Mouse (Mus musculus): ENCODE results near the gene Arhgef28. TPM values are rescaled to one million over a fixed set of nuclear protein-coding genes. Genes with fewer than 3 reads are reported as not detected.
"Not testable (repeated sequence)": the region's sequence is repeated elsewhere in the genome, so short reads cannot be mapped to it uniquely, and the experiment has no call there.

Arhgef28 gene
- polyA plus RNA-seq, 1 experiment: not detected

DNA sequence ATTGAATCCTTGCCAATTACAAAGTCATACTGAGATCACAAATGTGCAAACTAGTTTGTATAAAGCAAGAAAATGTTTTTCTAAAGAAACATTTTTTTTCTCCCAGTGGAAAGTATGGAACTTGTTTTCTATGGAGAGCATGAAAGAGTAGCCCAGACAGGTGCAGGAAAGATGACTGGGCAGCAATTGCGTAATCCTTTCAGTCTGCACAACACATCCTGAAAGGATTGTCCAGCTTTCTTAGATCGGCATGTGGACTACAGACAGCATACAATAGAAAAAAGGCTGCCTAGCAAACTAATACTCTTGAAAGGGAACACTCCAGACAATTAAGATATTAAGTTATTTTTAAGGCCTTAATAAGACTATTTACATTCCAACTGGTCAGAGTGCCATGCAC is 95.2 kb downstream of the Arhgef28 start:
- 71% methylated on average over 2 of the region's 2 CpGs for WGBS
- Histone ChIP-seq H3K27ac (ENCODE audit: insufficient read depth, low read depth, low read length) (no peak overlapping the region), H3K4me1 (ENCODE audit: control insufficient read depth, insufficient read depth, low read length) (no peaks in the 10 kb centered on the region), H3K4me3 (ENCODE audit: insufficient read depth, low read depth, low read length) (no peak overlapping the region)
- TF ChIP-seq CTCF (IDR thresholded peaks at IDR 0.05; ENCODE audit: insufficient read depth, low read depth, low read length) (no peak), POLR2A (IDR thresholded peaks at IDR 0.05; ENCODE audit: insufficient read depth, low read depth, low read length) (no peak)

DNA sequence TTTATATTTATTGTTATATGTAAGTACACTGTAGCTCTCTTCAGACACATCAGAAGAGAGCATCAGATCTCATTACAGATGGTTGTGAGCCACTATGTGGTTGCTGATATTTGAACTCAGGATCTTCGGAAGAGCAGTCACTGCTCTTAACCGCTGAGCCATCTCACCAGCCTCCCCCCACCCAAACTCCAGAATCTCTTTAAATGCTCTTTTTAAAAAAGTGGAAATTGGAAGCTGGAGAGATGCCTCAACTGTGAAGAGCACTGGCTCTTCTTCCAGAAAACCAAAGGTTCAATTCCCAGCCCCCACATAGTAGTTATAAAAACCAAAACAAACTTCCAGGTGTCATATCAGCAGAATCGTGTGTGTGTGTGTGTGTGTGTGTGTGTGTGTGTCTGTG is 97.8 kb downstream of the Arhgef28 start:
- WGBS: 92% methylated on average over 3 of the region's 3 CpGs
- not testable (repeated sequence) for H3K27ac ChIP-seq (ENCODE audit: insufficient read depth, low read depth, low read length); H3K4me3 ChIP-seq (ENCODE audit: insufficient read depth, low read depth, low read length); H3K4me1 ChIP-seq (ENCODE audit: control insufficient read depth, insufficient read depth, low read length)

DNA sequence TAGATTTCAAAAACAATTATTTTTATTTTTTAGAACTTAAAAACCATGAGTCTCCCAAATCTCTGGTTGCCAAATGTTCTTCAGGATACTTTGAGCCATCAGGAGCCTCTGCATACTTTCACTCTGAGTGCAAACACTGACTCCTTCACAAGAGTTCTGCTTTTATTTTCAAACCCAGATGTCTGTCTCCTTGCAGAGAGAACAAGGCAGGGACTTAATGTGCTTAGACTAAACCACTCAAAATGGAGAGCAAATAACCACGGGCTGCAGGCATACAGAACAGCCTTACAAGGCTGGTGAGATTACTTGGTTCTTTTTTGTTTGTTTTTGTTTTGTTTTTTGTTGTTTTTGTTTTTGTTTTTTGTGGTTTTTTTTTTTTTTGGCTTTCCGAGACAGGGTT is 98.6 kb downstream of the Arhgef28 start:
- no peak overlapping the region for H3K4me3 ChIP-seq (ENCODE audit: insufficient read depth, low read depth, low read length)
- H3K4me1 ChIP-seq (ENCODE audit: control insufficient read depth, insufficient read depth, low read length): no peaks in the 10 kb centered on the region
- whole genome bisulfite sequencing: 73% methylated on average over 2 of the region's 2 CpGs
- no peak overlapping the region for H3K27ac ChIP-seq (ENCODE audit: insufficient read depth, low read depth, low read length)
- TF ChIP-seq POLR2A (IDR thresholded peaks at IDR 0.05; ENCODE audit: insufficient read depth, low read depth, low read length) (no peak), CTCF (IDR thresholded peaks at IDR 0.05; ENCODE audit: insufficient read depth, low read depth, low read length) (no peak)

DNA sequence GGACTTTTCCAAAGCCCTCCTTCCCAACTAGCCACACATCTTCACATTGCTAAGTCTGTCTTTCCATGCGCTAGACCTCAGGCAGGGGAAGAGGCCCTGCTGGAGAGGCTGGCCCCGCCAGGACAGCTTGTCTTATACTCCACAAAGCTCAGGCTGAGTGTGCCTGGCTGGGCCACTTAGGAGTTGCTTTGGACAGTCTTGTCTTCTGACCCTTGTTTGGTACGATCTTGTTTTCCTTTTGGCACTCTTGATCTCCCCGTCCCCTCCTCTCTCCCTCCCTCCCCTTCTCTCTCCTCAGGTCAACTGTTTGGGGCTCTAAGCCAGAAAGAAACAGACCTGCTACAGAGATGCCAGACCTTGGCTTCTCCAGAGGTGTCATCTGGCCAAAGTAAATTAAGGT is 110.3 kb downstream of the Arhgef28 start:
- TF ChIP-seq POLR2A (IDR thresholded peaks at IDR 0.05; ENCODE audit: insufficient read depth, low read depth, low read length) (no peak), CTCF (IDR thresholded peaks at IDR 0.05; ENCODE audit: insufficient read depth, low read depth, low read length) (no peak)
- H3K27ac ChIP-seq (ENCODE audit: insufficient read depth, low read depth, low read length): no peak overlapping the region
- 75% methylated on average over 4 of the region's 4 CpGs for WGBS
- H3K4me3 ChIP-seq (ENCODE audit: insufficient read depth, low read depth, low read length): no peak overlapping the region
- H3K4me1 ChIP-seq (ENCODE audit: control insufficient read depth, insufficient read depth, low read length): no peaks in the 10 kb centered on the region

DNA sequence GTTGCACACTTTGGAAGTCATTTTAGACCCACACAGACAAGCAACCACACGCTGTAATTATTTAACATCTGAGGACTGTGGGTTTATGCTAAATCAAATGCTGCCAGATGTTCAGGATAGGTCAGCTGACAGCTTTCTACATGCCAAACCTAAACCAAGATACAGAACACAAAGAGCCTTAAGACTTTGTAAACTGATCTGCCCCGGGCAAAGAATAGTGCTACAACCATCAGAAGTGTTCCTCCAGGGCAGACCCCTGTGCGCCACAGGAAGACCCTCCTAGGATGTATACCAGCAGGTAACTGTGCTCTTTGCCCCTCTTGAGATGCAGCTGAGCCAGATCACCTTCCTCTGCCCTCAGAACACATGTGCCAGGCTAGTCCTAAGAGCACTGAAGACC is 111.9 kb downstream of the Arhgef28 start:
- no peaks in the 10 kb centered on the region for H3K4me1 ChIP-seq (ENCODE audit: control insufficient read depth, insufficient read depth, low read length)
- TF ChIP-seq POLR2A (IDR thresholded peaks at IDR 0.05; ENCODE audit: insufficient read depth, low read depth, low read length): no peak
- WGBS: 76% methylated on average over 3 of the region's 3 CpGs
- no peak overlapping the region for H3K27ac ChIP-seq (ENCODE audit: insufficient read depth, low read depth, low read length)
- H3K4me3 ChIP-seq (ENCODE audit: insufficient read depth, low read depth, low read length): no peak overlapping the region

DNA sequence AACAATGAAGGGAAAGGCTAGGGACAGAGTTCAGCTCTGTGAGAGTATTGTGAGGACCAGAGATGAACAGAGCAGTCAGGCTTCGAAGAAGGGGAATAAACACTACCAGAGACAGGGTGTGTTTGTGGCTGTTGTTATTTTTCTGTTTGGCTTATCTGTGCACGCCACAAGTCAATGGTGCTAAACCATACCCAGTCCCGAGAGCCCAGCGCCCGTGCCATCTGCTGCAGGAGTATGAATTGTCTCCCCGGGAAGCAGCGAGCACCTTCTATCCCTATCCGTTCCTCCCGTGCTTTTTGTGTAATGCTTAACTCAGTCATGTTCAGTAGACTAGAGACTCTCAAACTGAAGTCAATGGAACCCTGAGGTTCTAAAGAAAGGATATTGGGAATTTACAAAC is 112.8 kb downstream of the Arhgef28 start:
- H3K27ac ChIP-seq (ENCODE audit: insufficient read depth, low read depth, low read length): no peak overlapping the region
- no peak for TF ChIP-seq CTCF (IDR thresholded peaks at IDR 0.05; ENCODE audit: insufficient read depth, low read depth, low read length)
- TF ChIP-seq POLR2A (IDR thresholded peaks at IDR 0.05; ENCODE audit: insufficient read depth, low read depth, low read length): no peak
- no peak overlapping the region for H3K4me3 ChIP-seq (ENCODE audit: insufficient read depth, low read depth, low read length)
- no peaks in the 10 kb centered on the region for H3K4me1 ChIP-seq (ENCODE audit: control insufficient read depth, insufficient read depth, low read length)
- 86% methylated on average over 9 of the region's 9 CpGs for WGBS

DNA sequence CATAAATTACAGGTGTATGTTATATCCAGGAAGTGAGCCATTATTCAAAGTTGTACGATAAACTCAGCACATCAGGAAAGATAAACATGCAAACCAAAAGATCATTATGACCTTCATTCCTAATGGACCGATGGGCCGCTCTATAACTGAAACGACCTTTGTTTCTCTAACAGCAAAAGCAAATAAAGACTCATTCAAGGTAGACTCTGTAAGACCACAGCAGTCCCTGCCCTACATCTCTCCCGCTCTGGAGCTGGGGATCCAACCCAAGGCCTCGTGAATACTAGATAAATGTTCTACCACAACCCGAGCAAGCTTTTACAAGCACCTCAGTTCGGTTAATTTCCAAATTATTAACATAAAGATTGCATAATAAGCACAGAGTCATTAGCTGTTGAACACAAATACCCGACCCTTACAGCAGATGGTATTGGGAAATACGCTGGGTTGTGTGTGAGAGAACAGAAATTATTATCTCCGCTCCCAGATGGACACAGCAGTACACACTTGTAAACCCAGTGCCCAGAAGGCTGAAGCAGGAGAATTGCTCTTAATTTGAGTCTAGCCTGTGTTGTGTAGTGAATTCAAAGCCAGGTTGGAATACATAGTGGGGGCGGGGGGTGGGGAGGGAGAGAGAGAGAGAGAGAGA is 113.8 kb downstream of the Arhgef28 start:
- 97% methylated on average over 12 of the region's 12 CpGs for WGBS
- no peak overlapping the region for H3K4me3 ChIP-seq (ENCODE audit: insufficient read depth, low read depth, low read length)
- H3K4me1 ChIP-seq (ENCODE audit: control insufficient read depth, insufficient read depth, low read length): no peaks in the 10 kb centered on the region
- no peak overlapping the region for H3K27ac ChIP-seq (ENCODE audit: insufficient read depth, low read depth, low read length)
- TF ChIP-seq CTCF (IDR thresholded peaks at IDR 0.05; ENCODE audit: insufficient read depth, low read depth, low read length) (no peak), POLR2A (IDR thresholded peaks at IDR 0.05; ENCODE audit: insufficient read depth, low read depth, low read length) (no peak)

DNA sequence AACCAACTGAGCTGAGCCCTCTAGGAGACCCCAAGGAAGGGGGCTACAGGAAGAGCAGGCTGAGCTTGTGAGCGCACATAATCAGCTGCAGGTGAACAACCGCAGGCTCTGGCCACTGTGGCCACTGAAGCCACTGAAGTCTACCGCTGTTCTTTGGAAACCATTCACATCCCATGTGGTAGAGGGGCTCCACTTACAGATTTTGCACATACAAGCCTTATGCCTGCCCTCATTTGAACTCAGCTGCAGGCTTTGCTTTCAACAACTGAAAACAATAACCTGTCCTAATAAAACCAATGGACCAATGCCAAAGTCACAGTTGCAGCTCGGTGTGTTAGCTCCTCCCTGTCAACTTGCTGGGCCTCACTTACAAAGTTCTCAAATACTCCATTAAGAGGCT is 126.6 kb downstream of the Arhgef28 start:
- Histone ChIP-seq H3K27ac (ENCODE audit: insufficient read depth, low read depth, low read length) (no peak overlapping the region), H3K4me3 (ENCODE audit: insufficient read depth, low read depth, low read length) (no peak overlapping the region), H3K4me1 (ENCODE audit: control insufficient read depth, insufficient read depth, low read length) (peaks cover 3% of the 10 kb centered on the region; the same call in 1 of the 2 replicates)
- 79% methylated on average over 4 of the region's 4 CpGs for WGBS
- TF ChIP-seq CTCF (IDR thresholded peaks at IDR 0.05; ENCODE audit: insufficient read depth, low read depth, low read length) (no peak), POLR2A (IDR thresholded peaks at IDR 0.05; ENCODE audit: insufficient read depth, low read depth, low read length) (no peak)

DNA sequence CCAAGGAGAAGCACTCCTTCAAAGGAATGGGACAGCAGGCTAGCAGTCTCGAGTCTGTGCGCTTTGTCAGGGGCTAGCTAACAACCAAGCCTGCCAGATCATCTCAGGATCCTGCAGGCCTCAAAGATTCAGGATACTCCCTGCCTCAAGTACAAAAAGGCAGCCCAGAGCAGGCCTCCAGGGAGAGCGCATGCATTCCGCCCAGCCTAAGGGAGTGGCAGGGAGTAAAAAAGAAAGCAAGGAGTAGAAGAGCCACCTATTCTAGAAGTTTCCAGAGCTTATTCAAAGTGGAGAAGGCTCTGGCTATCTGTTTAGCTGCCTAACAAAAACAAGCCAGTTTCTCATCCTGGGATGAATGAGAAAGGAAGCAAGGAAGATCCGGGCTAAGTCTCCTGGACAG is 128.0 kb downstream of the Arhgef28 start:
- Histone ChIP-seq H3K27ac (ENCODE audit: insufficient read depth, low read depth, low read length) (no peak overlapping the region), H3K4me3 (ENCODE audit: insufficient read depth, low read depth, low read length) (no peak overlapping the region)
- 82% methylated on average over 5 of the region's 5 CpGs for WGBS

DNA sequence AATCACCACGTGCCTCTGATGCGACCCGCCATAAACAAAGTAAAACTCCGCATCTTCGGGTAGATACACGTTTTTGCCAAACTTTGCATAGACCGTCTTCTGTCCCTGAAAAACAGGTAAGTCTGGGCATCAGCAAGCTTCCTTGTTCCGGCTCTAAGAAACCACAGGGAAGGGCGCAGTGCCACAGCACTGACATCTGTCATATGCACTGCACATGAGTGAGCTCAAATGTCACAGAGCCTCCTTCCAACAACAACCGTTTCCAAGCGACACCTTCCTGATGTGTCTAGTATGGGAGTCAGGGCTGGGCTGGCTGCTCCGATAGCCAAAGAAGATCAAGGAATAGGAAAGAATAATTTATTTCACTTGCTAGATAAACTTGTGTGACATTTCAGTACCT is 129.0 kb downstream of the Arhgef28 start:
- 93% methylated on average over 12 of the region's 12 CpGs for WGBS
- no peak overlapping the region for H3K4me3 ChIP-seq (ENCODE audit: insufficient read depth, low read depth, low read length)

More for the DNA sequence above, 128.0 kb downstream of the Arhgef28 start:
- peaks cover 3% of the 10 kb centered on the region; the same call in 1 of the 2 replicates for H3K4me1 ChIP-seq (ENCODE audit: control insufficient read depth, insufficient read depth, low read length)
- no peak for TF ChIP-seq POLR2A (IDR thresholded peaks at IDR 0.05; ENCODE audit: insufficient read depth, low read depth, low read length)
- no peak for TF ChIP-seq CTCF (IDR thresholded peaks at IDR 0.05; ENCODE audit: insufficient read depth, low read depth, low read length)

More for the DNA sequence above, 129.0 kb downstream of the Arhgef28 start:
- Histone ChIP-seq H3K4me1 (ENCODE audit: control insufficient read depth, insufficient read depth, low read length) (peaks cover 3% of the 10 kb centered on the region; the same call in 1 of the 2 replicates), H3K27ac (ENCODE audit: insufficient read depth, low read depth, low read length) (no peak overlapping the region)
- TF ChIP-seq POLR2A (IDR thresholded peaks at IDR 0.05; ENCODE audit: insufficient read depth, low read depth, low read length) (no peak), CTCF (IDR thresholded peaks at IDR 0.05; ENCODE audit: insufficient read depth, low read depth, low read length) (no peak)
